Mouse (Mus musculus) limb, embryonic 11.5 days (tissue): ENCODE data around the gene Olfr698. TPM values are rescaled to one million over a fixed set of nuclear protein-coding genes. Genes with fewer than 3 reads are reported as not detected.
"Not testable (repeated sequence)": the region's sequence is repeated elsewhere in the genome, so short reads cannot be mapped to it uniquely, and the experiment has no call there.

Source experiments
- ATAC-seq: fragments of 200-750 bp; cut with Nextera tagmentation; 2 replicates; pipeline ENCODE4 v1.8.0; 2017; ENCODE audit warnings: low read depth; ENCODE audit not compliant: insufficient number of reproducible peaks, low FRiP score, low TSS enrichment
- DNase-seq: peaks from one replicate; pipeline ENCODE4 v3.0.0-alpha.2; 2015; ENCODE audit warnings: low spot score
- H3K27ac ChIP-seq: fragments of 300-500 bp; sonication (generic); replicated peaks from 2 replicates; pipeline ENCODE4 v1.5.1; 2014; ENCODE audit warnings: low read depth, mild to moderate bottlenecking, low read length
- H3K27me3 ChIP-seq: fragments of 300-500 bp; sonication (generic); 2 replicates; pipeline ENCODE4 v1.6.1; 2014; ENCODE audit warnings: mild to moderate bottlenecking, low read length, mixed read lengths; ENCODE audit not compliant: control insufficient read depth, insufficient read depth
- H3K36me3 ChIP-seq: fragments of 300-500 bp; sonication (generic); 2 replicates; pipeline ENCODE4 v1.6.1; 2014; ENCODE audit warnings: mild to moderate bottlenecking, low read length, moderate library complexity, mixed read lengths; ENCODE audit not compliant: control insufficient read depth, insufficient read depth
- H3K4me1 ChIP-seq: fragments of 300-500 bp; sonication (generic); 2 replicates; pipeline ENCODE4 v1.6.1; 2014; ENCODE audit warnings: low read length, mixed read lengths; ENCODE audit not compliant: control insufficient read depth, insufficient read depth
- H3K4me2 ChIP-seq: fragments of 300-500 bp; sonication (generic); 2 replicates; pipeline ENCODE4 v1.6.1; 2014; ENCODE audit warnings: low read depth, mild to moderate bottlenecking, moderate library complexity; ENCODE audit not compliant: severe bottlenecking
- H3K4me3 ChIP-seq: fragments of 300-500 bp; sonication (generic); 2 replicates; pipeline ENCODE4 v1.5.1; 2014; ENCODE audit warnings: low read depth, low read length
- H3K9ac ChIP-seq: fragments of 300-500 bp; sonication (generic); 2 replicates; pipeline ENCODE4 v1.6.1; 2014; ENCODE audit warnings: mild to moderate bottlenecking, low read length
- H3K9me3 ChIP-seq: fragments of 300-500 bp; sonication (generic); 2 replicates; pipeline ENCODE4 v1.6.1; 2016; ENCODE audit warnings: low read length; ENCODE audit not compliant: control insufficient read depth
- WGBS: fragments of 180-500 bp; shearing (Covaris S2); extraction: QIAGEN DNeasy Blood & Tissue Kit; methylation state at CpG from one replicate; pipeline ENCODE4 v1.1.7; 2014; 5-methylcytosine and 5-hydroxymethylcytosine counted together
- polyA plus RNA-seq: library from polyadenylated mRNA; unstranded; fragments of >200 nt; fragmentation: Nextera tagmentation; extraction: Ambion mirVana; gene quantifications from 2 replicates; pipeline ENCODE4 v1.2.1, GENCODE M21; 2014

The Olfr698 gene
- polyA plus RNA-seq, 1 experiment from 2014 or later: not detected

DNA sequence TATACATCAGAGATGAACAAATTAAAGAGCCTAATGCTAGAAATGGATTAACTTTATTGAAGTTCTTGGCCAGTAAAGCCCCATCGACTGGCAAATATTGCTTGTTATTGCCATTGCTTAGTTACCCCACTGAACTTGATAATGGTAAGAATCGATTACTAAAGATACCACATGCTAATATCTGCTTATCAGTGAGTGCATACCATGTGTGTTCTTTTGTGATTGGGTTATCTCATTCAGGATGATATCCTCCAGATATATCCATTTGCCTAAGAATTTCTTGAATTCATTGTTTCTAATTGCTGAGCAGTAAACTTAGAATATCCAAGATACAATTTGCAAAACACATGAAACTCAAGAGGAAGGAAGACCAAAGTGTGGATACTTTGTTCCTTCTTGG, 29.5 kb downstream of the Olfr698 start:
- H3K27me3 ChIP-seq, H3K4me1 ChIP-seq, H3K4me2 ChIP-seq, H3K9me3 ChIP-seq, H3K9ac ChIP-seq, ATAC-seq, H3K4me3 ChIP-seq, H3K36me3 ChIP-seq, DNase-seq, H3K27ac ChIP-seq: not testable (repeated sequence)
- 90% methylated on average over 2 of the region's 2 CpGs for WGBS

DNA sequence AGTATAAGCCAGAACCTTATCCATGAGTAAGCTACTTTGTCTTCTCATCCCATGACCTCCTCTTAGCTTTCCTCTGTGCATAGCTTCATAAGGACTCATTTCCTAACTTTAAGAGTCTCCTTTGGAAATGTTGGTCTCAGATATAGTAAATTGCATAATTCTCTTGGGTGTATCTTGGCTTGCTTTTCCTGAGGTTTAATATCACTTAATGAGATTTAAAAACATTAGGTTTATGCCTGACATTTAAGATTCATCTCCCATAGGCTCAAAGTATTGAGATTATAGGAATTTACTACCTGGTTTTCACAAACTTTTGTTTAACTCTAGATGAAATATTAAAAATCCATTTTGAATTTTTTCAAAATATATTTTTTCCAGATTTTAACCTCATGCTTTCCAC, 38.9 kb downstream of the Olfr698 start, which contains the start of gene Olfr695:
Gene Olfr695, minus strand, starts transcription at position 101 of the 400 bp plus-strand sequence.
- no peak for ATAC-seq
- H3K27ac ChIP-seq: no peak within 1 kb of the TSS
- no peaks in the 10 kb centered on the region for H3K36me3 ChIP-seq
- H3K4me1 ChIP-seq: no peaks in the 10 kb centered on the region
- H3K9me3 ChIP-seq: no peaks in the 10 kb centered on the region
- H3K9ac ChIP-seq: no peak within 1 kb of the TSS
- H3K27me3 ChIP-seq: no peaks in the 10 kb centered on the region
- H3K4me2 ChIP-seq: no peak within 1 kb of the TSS
- no peak for DNase-seq
- no peak within 1 kb of the TSS for H3K4me3 ChIP-seq

- Histone ChIP-seq H3K4me1 (no peaks in the 10 kb centered on the region), H3K27me3 (no peaks in the 10 kb centered on the region), H3K9me3 (no peaks in the 10 kb centered on the region), H3K27ac (no peak overlapping the region), H3K9ac (no peak overlapping the region), H3K4me2 (no peak overlapping the region), H3K4me3 (no peak overlapping the region), H3K36me3 (no peaks in the 10 kb centered on the region)
- WGBS: 90% methylated on average over 6 of the region's 6 CpGs
- DNase-seq (no peak), ATAC-seq (no peak)
Observed at GRCm38 (mm10) chr7:106711463-106711862, 43.7 kb downstream of the Olfr698 start.

DNA sequence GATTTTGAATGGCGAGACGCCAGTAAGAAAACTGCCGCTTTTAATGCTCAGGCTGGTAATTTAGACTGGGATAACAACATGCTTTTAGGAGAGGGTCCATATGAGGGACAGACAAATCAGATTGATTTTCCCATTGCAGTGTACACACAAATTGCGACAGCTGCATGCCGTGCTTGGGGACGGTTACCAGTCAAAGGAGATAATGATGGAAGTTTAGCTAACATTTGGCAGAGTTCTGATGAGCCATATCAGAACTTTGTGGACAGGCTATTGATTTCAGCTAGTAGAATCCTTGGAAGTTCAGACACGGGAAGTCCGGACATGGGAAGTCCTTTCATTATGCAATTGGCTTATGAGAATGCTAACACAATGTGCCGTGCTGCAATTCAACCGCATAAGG, 47.5 kb downstream of the Olfr698 start:
- not testable (repeated sequence) for H3K4me2 ChIP-seq, H3K4me1 ChIP-seq
- WGBS: 92% methylated on average over 10 of the region's 10 CpGs

More for the DNA sequence above, 47.5 kb downstream of the Olfr698 start:
- not testable (repeated sequence) for DNase-seq, H3K27me3 ChIP-seq, H3K9ac ChIP-seq, ATAC-seq, H3K36me3 ChIP-seq, H3K4me3 ChIP-seq, H3K27ac ChIP-seq, H3K9me3 ChIP-seq

Other genes with a start within 250 kb of the Olfr698 start
- not detected in 2 replicates for gene Olfr693, start 74.8 kb downstream of the Olfr698 start, polyA plus RNA-seq
- gene Olfr694, start 63.6 kb downstream of the Olfr698 start, polyA plus RNA-seq: not detected in 2 replicates
- not detected in 2 replicates for gene Olfr695, start 39.0 kb downstream of the Olfr698 start, polyA plus RNA-seq
- gene Olfr697, start 13.0 kb downstream of the Olfr698 start, polyA plus RNA-seq: not detected in 2 replicates
- gene Olfr699, start 37.8 kb upstream of the Olfr698 start, polyA plus RNA-seq: not detected in 2 replicates
- gene Olfr700, start 53.4 kb upstream of the Olfr698 start, polyA plus RNA-seq: not detected in 2 replicates
- not detected in 2 replicates for gene Olfr701, start 58.7 kb upstream of the Olfr698 start, polyA plus RNA-seq
- not detected in 2 replicates for gene Olfr702, start 78.5 kb upstream of the Olfr698 start, polyA plus RNA-seq
- gene Olfr703, start 88.0 kb upstream of the Olfr698 start, polyA plus RNA-seq: not detected in 2 replicates
- gene Olfr704, start 107.8 kb upstream of the Olfr698 start, polyA plus RNA-seq: not detected in 2 replicates
- not detected in 2 replicates for gene Olfr705, start 121.5 kb upstream of the Olfr698 start, polyA plus RNA-seq
- gene Olfr706, start 132.8 kb upstream of the Olfr698 start, polyA plus RNA-seq: not detected in 2 replicates
- gene Olfr707, start 145.8 kb upstream of the Olfr698 start, polyA plus RNA-seq: not detected in 2 replicates
- not detected in 2 replicates for gene Olfr1532-ps1, start 152.6 kb upstream of the Olfr698 start, polyA plus RNA-seq
- gene Olfr709-ps1, start 176.8 kb upstream of the Olfr698 start, polyA plus RNA-seq: not detected in 2 replicates
- gene Olfr710, start 192.9 kb upstream of the Olfr698 start, polyA plus RNA-seq: not detected in 2 replicates
- not detected in 2 replicates for gene Olfr6, start 208.5 kb upstream of the Olfr698 start, polyA plus RNA-seq
- gene Olfr711, start 220.1 kb upstream of the Olfr698 start, polyA plus RNA-seq: not detected in 2 replicates